Mouse (Mus musculus) stomach, postnatal 0 days (tissue): ENCODE data around the gene Pipox.

ENCODE experiments used
- CTCF ChIP-seq: IDR thresholded peaks from 2 replicates; pipeline ENCODE4 v1.5.1; 2016; ENCODE audit warnings: antibody characterized with exemption, low read depth, mild to moderate bottlenecking, moderate library complexity
- EP300 ChIP-seq: optimal IDR thresholded peaks from 2 replicates; pipeline ENCODE3; 2016; ENCODE audit warnings: antibody characterized with exemption

- no peak; the same call in 1 of the 2 replicates for TF ChIP-seq CTCF
- no peak for TF ChIP-seq EP300
These were observed 21.7 kb downstream of the Pipox start for GRCm38 (mm10) chr11:77872236-77872635.
